Mouse (Mus musculus) embryonic facial prominence, embryonic 15.5 days (tissue): ENCODE data around the gene Utp14b. TPM values are rescaled to one million over a fixed set of nuclear protein-coding genes. Genes with fewer than 3 reads are reported as not detected.

Experiments
- ATAC-seq: fragments of 200-750 bp; cut with Nextera tagmentation; 2 replicates; pipeline ENCODE4 v1.8.0; 2017; ENCODE audit warnings: low read depth, moderate TSS enrichment; ENCODE audit not compliant: insufficient number of reproducible peaks, low FRiP score, low TSS enrichment
- H3K27ac ChIP-seq: fragments of 300-500 bp; sonication (generic); replicated peaks from 2 replicates; pipeline ENCODE4 v1.5.1; 2015; ENCODE audit warnings: mild to moderate bottlenecking, inconsistent platforms
- H3K27me3 ChIP-seq: fragments of 300-500 bp; sonication (generic); 2 replicates; pipeline ENCODE4 v1.6.1; 2015; ENCODE audit warnings: inconsistent platforms
- H3K36me3 ChIP-seq: fragments of 300-500 bp; sonication (generic); 2 replicates; pipeline ENCODE4 v1.6.1; 2015; ENCODE audit warnings: mild to moderate bottlenecking, inconsistent platforms
- H3K4me1 ChIP-seq: fragments of 300-500 bp; sonication (generic); 2 replicates; pipeline ENCODE4 v1.6.1; 2015; ENCODE audit warnings: inconsistent platforms
- H3K4me2 ChIP-seq: fragments of 300-500 bp; sonication (generic); replicated peaks from 2 replicates; pipeline ENCODE4 v1.6.1; 2015; ENCODE audit warnings: mild to moderate bottlenecking, inconsistent platforms
- H3K4me3 ChIP-seq: fragments of 300-500 bp; sonication (generic); replicated peaks from 2 replicates; pipeline ENCODE4 v1.5.1; 2015; ENCODE audit warnings: mild to moderate bottlenecking, inconsistent platforms
- H3K9ac ChIP-seq: fragments of 300-500 bp; sonication (generic); 2 replicates; pipeline ENCODE4 v1.6.1; 2015; ENCODE audit warnings: inconsistent platforms
- H3K9me3 ChIP-seq: fragments of 300-500 bp; sonication (generic); replicated peaks from 2 replicates; pipeline ENCODE4 v1.6.1; 2016; ENCODE audit warnings: inconsistent platforms
- WGBS: fragments of 180-500 bp; shearing (Covaris S2); methylation state at CpG from one replicate; pipeline ENCODE4 v1.1.7; 2015; 5-methylcytosine and 5-hydroxymethylcytosine counted together
- polyA plus RNA-seq: library from polyadenylated mRNA; unstranded; fragments of >200 nt; fragmentation: Nextera tagmentation; extraction: Ambion mirVana; gene quantifications from 2 replicates; pipeline ENCODE4 v1.2.1, GENCODE M21; 2015

Utp14b gene
- polyA plus RNA-seq, 1 experiment from 2014 or later: 4.1 TPM

DNA sequence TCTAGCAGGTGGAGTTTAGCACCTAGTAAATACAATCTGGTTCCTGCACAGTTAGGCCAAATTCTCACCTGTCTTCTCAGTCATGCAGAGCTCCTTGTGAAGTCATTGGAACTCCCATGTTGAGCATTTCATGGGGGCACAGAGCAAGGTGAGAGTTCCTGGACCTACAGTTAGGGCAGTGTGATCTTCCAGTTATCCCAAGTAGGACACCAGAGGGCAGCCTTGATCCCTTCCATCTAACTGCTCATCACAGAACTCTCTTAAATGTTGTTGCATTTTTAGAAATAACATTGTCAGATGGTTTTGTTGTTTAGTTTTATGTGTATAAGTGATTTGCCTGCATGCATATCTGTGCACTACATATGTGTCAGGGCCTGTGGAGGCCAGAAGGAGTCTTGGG, 29.0 kb downstream of the Utp14b start:
- H3K27me3 ChIP-seq: no peaks in the 10 kb centered on the region
- no peak overlapping the region for H3K27ac ChIP-seq
- no peak for ATAC-seq
- H3K9me3 ChIP-seq: no peaks in the 10 kb centered on the region
- no peaks in the 10 kb centered on the region for H3K4me1 ChIP-seq
- H3K9ac ChIP-seq: no peak overlapping the region
- peaks cover 12% of the 10 kb centered on the region; the same call in 1 of the 2 replicates for H3K36me3 ChIP-seq
- no peak overlapping the region for H3K4me3 ChIP-seq
- H3K4me2 ChIP-seq: no peak overlapping the region

DNA sequence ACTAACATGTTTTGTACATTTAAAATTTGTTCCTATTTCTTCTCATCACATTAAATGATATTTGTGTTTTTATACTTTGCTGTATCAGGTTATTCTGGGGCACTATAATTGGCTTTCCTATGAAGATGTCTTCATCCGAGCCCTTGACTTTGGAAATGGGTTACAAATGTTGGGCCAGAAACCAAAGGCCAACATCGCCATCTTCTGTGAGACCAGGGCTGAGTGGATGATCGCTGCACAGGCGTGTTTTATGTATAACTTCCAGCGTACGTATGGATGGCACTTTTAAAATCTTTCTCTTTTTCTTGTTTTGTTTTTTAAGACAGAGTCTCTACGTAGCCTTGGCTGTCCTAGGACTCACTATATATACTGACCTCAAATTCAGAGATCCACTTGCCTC, 30.3 kb downstream of the Utp14b start:
- Histone ChIP-seq H3K27ac (no peak overlapping the region), H3K4me3 (no peak overlapping the region), H3K36me3 (peaks cover 24% of the 10 kb centered on the region), H3K27me3 (no peaks in the 10 kb centered on the region), H3K9me3 (no peaks in the 10 kb centered on the region), H3K4me2 (no peak overlapping the region), H3K9ac (no peak overlapping the region), H3K4me1 (no peaks in the 10 kb centered on the region)
- 81% methylated on average over 7 of the region's 7 CpGs for WGBS
- no peak for ATAC-seq

DNA sequence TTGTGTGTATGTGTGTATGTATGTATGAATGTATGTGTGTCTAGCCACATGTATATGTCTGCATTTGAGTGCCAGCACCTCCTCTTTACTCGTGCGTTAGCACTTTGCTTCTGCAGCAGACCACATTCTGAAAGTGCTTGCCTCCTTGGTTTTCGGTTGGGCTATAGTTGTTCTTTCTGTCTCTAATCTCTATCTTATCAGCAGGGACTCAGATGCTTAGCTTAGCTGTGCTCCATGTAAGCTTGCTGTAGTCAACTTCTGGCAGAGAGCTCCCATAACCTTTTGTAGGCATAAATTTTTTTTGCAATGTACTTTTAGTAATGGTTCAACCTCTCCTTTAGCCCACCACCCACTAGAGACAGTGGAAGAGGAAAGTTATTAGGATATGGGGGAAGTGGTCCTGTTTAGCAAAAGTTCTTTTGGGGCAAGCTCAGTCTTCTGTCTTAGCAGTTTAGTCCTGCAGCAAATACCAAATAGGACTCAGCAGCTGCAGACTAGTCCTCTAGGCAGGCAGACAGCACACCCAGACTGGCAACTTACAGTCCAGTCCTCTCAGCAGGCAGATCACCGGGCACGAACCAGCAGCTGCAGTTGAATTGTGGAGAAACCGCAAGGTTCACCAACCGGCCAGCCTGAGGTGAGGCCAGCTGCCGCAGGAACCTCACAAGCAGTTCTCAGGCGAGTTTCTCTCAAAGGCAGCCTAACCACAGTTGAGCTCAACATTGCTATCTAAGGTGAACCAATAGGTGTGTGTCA, 36.8 kb downstream of the Utp14b start:
- Histone ChIP-seq H3K4me3 (no peak overlapping the region), H3K27ac (no peak overlapping the region), H3K9ac (no peak overlapping the region), H3K9me3 (no peaks in the 10 kb centered on the region), H3K4me1 (no peaks in the 10 kb centered on the region), H3K27me3 (no peaks in the 10 kb centered on the region), H3K4me2 (no peak overlapping the region), H3K36me3 (peaks cover 72% of the 10 kb centered on the region)
- ATAC-seq: no peak
- 90% methylated on average over 9 of the region's 9 CpGs for WGBS

DNA sequence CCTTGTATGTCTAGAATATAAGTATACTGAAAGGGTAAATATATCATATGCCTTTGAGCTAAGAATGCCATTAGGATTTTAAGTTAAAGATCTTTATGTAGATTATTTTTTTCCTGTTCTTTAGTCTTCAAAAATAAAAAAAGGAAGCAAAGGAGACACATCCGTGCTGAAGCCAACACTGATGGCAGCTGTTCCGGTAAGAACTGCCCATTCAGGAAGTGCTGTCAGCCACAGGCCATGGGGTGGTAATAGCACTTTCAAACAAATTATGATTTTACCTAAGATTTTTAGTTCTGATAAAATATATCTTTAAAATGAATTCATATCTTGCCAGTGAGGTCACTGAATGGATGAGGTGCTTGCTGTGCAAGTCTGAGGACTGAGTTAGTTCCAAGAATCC, 38.5 kb downstream of the Utp14b start:
- peaks cover 65% of the 10 kb centered on the region for H3K36me3 ChIP-seq
- no peak overlapping the region for H3K4me3 ChIP-seq
- no peak overlapping the region for H3K4me2 ChIP-seq
- no peaks in the 10 kb centered on the region for H3K4me1 ChIP-seq
- ATAC-seq: no peak
- H3K27ac ChIP-seq: no peak overlapping the region
- H3K9ac ChIP-seq: no peak overlapping the region
- WGBS: 80% methylated on average over 2 of the region's 2 CpGs
- no peaks in the 10 kb centered on the region for H3K9me3 ChIP-seq
- H3K27me3 ChIP-seq: no peaks in the 10 kb centered on the region

DNA sequence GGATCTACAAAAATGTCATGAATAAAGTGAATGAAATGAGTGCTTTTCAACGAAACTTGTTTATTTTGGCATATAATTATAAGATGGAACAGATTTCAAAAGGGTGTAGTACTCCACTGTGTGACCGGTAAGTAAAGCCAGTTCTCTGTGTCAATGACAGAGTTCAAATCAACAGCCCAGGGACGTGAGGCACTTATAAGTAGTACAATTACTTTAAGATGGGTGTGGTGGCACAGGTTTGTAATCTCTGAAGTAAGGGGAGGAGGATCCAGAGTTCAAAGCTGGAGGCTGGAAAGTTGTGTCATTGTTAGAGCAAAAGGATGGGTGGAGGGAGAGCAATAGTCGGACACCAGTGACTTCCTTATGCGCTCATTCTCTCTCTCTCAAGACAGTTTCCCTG, 39.1 kb downstream of the Utp14b start:
- Histone ChIP-seq H3K36me3 (peaks cover 68% of the 10 kb centered on the region), H3K9ac (no peak overlapping the region), H3K4me1 (no peaks in the 10 kb centered on the region), H3K27ac (no peak overlapping the region), H3K27me3 (no peaks in the 10 kb centered on the region), H3K4me3 (no peak overlapping the region), H3K4me2 (no peak overlapping the region), H3K9me3 (no peaks in the 10 kb centered on the region)
- 84% methylated on average over 5 of the region's 5 CpGs for WGBS
- no peak for ATAC-seq

DNA sequence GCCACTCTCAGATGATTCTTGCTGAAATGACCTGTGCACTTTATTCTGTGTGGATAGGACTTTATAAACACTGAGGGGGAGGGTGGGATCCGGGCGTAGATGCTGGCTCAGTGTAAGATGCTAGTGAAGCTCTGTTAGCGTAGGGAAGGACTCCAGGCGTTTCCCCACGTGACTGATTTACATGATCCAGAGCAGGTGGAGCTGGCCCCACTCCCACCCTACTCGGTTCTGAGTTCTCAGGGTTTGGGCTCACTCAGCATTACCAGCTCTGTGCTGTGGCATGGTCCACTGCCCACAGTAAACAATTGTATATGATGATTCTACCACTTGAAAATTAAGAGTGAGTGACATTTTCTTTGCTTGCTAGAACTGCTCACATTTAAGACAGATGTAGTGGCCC, 40.3 kb downstream of the Utp14b start:
- no peak overlapping the region for H3K4me2 ChIP-seq
- H3K9ac ChIP-seq: no peak overlapping the region
- H3K27me3 ChIP-seq: no peaks in the 10 kb centered on the region
- H3K27ac ChIP-seq: no peak overlapping the region
- 66% methylated on average over 6 of the region's 6 CpGs for WGBS
- no peak overlapping the region for H3K4me3 ChIP-seq
- no peaks in the 10 kb centered on the region for H3K4me1 ChIP-seq
- H3K9me3 ChIP-seq: no peaks in the 10 kb centered on the region
- peaks cover 67% of the 10 kb centered on the region for H3K36me3 ChIP-seq
- no peak for ATAC-seq

DNA sequence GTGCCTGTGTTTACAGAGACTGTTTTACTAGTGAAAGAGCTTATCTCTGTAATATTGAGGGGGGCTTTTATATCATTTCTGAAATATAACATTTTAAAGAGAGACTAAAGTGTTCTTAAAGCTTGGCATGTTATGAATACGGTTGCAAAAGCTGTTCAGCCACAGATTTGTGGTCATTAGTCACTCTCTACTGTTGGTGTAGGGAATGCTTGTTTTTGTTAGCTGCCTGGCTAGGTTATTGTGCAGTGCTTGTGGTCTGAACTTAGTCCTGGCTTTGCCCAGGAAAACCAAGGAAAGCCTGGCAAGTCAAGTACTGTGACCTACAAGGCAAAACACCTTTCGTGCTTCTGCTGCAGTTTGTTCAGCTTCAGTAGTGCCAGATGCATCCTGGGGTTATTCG, 43.9 kb downstream of the Utp14b start:
- H3K4me2 ChIP-seq: no peak overlapping the region
- no peaks in the 10 kb centered on the region for H3K4me1 ChIP-seq
- no peak overlapping the region for H3K4me3 ChIP-seq
- H3K27ac ChIP-seq: no peak overlapping the region
- 95% methylated on average over 3 of the region's 3 CpGs for WGBS
- H3K9me3 ChIP-seq: no peaks in the 10 kb centered on the region
- H3K27me3 ChIP-seq: no peaks in the 10 kb centered on the region
- no peak for ATAC-seq
- H3K36me3 ChIP-seq: peaks cover 55% of the 10 kb centered on the region
- no peak overlapping the region for H3K9ac ChIP-seq

DNA sequence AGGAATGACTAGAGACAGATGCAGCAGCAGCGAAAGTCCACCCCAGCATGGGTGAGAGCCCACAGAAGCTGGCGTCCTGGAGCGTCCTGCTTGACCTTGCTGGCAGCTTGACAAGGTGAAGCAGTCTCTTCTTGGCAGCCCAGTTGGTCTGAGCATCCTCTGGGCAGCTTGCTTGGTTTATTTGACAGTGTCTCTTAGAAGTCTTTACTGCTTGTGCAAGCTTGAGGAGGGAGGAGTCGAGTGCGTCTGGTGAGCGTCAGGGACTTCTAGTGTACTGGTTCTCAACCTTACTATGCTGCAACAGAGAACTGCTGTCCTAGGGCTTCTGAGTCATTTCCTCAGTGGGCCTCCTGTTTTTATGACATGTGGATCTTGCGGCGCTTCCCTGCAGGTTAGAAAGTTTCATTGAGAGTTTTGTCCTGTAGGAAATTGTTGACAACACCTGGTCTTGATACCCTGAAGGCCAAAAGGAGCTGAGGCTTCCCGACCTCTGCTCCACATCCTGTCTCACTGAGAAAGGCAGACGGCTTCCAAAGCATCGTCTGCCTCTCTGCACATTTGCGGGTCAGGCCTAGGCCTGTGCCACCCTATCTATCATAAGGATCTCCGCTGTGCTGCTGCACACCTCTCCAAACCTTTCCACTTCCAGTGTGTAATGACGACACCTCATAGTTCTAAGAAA, 44.6 kb downstream of the Utp14b start:
- H3K9me3 ChIP-seq: no peaks in the 10 kb centered on the region
- no peak overlapping the region for H3K27ac ChIP-seq
- H3K4me1 ChIP-seq: no peaks in the 10 kb centered on the region
- WGBS: 77% methylated on average over 14 of the region's 14 CpGs
- ATAC-seq: no peak
- H3K36me3 ChIP-seq: peaks cover 48% of the 10 kb centered on the region
- H3K4me3 ChIP-seq: no peak overlapping the region
- no peak overlapping the region for H3K4me2 ChIP-seq
- H3K9ac ChIP-seq: no peak overlapping the region
- H3K27me3 ChIP-seq: no peaks in the 10 kb centered on the region

DNA sequence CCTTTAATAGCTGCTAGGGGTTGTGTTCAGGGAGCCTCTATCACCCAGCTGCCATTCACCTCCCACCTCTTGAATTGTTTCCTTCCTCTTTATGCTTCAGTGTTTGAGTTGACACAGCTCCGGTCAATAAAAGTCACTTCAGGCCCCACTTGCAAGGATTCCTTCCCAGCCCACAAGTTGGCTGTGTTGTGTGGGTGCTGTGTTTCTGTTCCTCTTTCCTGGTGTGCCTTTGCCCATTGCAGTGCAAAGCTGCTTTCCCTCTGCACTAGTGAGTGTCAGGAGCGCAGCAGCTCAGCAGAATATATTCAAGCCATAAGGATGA, 45.1 kb downstream of the Utp14b start:
- no peak overlapping the region for H3K27ac ChIP-seq
- ATAC-seq: no peak
- peaks cover 45% of the 10 kb centered on the region for H3K36me3 ChIP-seq
- no peak overlapping the region for H3K4me2 ChIP-seq
- H3K4me1 ChIP-seq: no peaks in the 10 kb centered on the region
- no peaks in the 10 kb centered on the region for H3K9me3 ChIP-seq
- H3K9ac ChIP-seq: no peak overlapping the region
- no peak overlapping the region for H3K4me3 ChIP-seq
- H3K27me3 ChIP-seq: no peaks in the 10 kb centered on the region
- 90% methylated on average over 2 of the region's 2 CpGs for WGBS

DNA sequence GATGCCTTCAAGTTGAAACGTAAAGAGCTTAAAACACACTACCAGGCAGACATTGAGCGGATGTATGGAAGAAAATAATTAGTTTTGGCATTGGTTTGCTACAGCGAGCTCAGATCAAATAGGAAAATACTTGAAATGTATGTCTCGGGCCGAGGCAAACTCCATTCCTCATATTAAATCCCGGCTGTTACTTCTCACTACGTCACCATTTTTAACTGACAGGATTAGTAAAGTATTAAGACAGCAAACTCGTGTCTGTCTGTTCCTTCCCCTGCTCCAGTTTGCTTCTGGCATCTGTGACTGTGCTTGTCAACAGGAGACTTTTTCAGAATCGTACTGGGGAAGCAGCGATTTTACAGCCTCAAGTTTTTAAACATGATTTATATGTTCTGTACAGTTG, 48.5 kb downstream of the Utp14b start:
- no peak for ATAC-seq
- 63% methylated on average over 10 of the region's 10 CpGs for WGBS
- Histone ChIP-seq H3K4me3 (no peak overlapping the region), H3K9me3 (no peaks in the 10 kb centered on the region), H3K27ac (no peak overlapping the region), H3K4me1 (no peaks in the 10 kb centered on the region), H3K36me3 (peaks cover 28% of the 10 kb centered on the region), H3K4me2 (no peak overlapping the region), H3K27me3 (no peaks in the 10 kb centered on the region), H3K9ac (no peak overlapping the region)

DNA sequence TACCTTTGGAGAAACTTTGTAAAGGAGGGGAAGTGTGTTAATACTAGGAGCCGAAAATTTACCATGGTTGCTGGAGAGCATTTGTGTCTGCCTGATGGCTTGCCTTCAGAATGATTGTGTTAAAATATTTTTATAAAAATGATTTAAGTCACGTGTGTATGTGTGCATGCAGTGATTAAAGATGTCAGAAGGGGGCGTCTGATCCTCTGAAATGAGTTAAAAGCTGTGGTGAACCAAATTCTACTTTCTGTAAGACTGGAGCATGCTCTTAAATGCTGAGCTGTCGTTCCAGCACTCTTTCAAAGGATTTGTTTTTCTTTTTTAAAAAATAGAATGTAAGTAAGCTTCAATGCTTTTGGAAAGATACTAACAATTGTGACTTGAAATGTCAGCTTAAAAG, 49.4 kb downstream of the Utp14b start:
- H3K9ac ChIP-seq: no peak overlapping the region
- ATAC-seq: no peak

DNA sequence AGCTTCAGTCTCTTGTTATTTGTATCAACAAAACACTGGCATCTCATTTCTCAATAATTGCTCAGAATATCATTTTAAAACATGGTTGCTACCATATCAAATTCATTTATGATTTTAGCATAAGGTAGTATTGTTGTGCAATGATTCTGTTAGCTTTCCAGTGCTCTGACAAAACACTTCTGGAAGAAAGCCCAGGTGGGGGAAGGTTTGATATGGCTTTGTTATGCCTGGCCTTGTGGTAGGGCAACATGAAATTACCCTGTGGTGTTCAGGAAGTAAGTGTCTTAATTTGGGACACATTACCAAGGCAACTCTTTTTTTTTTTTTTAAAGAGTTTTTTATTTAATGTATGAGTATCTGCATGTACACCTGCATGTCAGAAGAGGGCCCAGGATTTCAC, 52.2 kb downstream of the Utp14b start:
- Histone ChIP-seq H3K9ac (no peak overlapping the region), H3K4me3 (no peak overlapping the region), H3K9me3 (no peaks in the 10 kb centered on the region), H3K36me3 (no peaks in the 10 kb centered on the region), H3K27me3 (no peaks in the 10 kb centered on the region), H3K4me2 (no peak overlapping the region), H3K4me1 (no peaks in the 10 kb centered on the region), H3K27ac (no peak overlapping the region)
- ATAC-seq: no peak

More for the DNA sequence above, 49.4 kb downstream of the Utp14b start:
- H3K27me3 ChIP-seq: no peaks in the 10 kb centered on the region
- no peak overlapping the region for H3K27ac ChIP-seq
- H3K9me3 ChIP-seq: no peaks in the 10 kb centered on the region
- H3K4me2 ChIP-seq: no peak overlapping the region
- no peaks in the 10 kb centered on the region for H3K4me1 ChIP-seq
- no peak overlapping the region for H3K4me3 ChIP-seq
- 51% methylated on average over 4 of the region's 4 CpGs for WGBS
- peaks cover 18% of the 10 kb centered on the region for H3K36me3 ChIP-seq
